Mouse (Mus musculus): ENCODE data around the gene Ube2n. TPM values are rescaled to one million over a fixed set of nuclear protein-coding genes. Genes with fewer than 3 reads are reported as not detected.

The Ube2n gene
- polyA plus RNA-seq, 1 experiment from 2014 or later = 339 TPM

GRCm38 (mm10) chr10:95562859-95563841 is 48.2 kb downstream of the Ube2n start:
- peak; percentile 25 for ATAC-seq (ENCODE audit: low FRiP score, low read depth)
- Histone ChIP-seq H3K27ac (peak overlapping the region; percentile 85), H3K36me3 (peaks cover 11% of the 10 kb centered on the region), H3K4me2 (replicated peaks) (peak overlapping the region; percentile 85), H3K9ac (peak overlapping the region; percentile 97), H3K4me3 (peak overlapping the region; percentile 95), H3K4me1 (peaks cover 36% of the 10 kb centered on the region), H3K27me3 (no peaks in the 10 kb centered on the region), H3K9me3 (no peaks in the 10 kb centered on the region)
- WGBS = under 1% methylated on average over 65 of the region's 65 CpGs

GRCm38 (mm10) chr10:95563851-95564845 is 49.2 kb downstream of the Ube2n start, which contains the start of gene Nudt4:
Gene Nudt4, minus strand, starts transcription at chr10:95564146.
- no peaks in the 10 kb centered on the region for H3K27me3 ChIP-seq
- ATAC-seq (ENCODE audit: low FRiP score, low read depth) = peak; percentile 91
- peak within 1 kb of the TSS; percentile 95 for H3K4me3 ChIP-seq
- no peaks in the 10 kb centered on the region for H3K9me3 ChIP-seq
- 2% methylated on average over 82 of the region's 97 CpGs for WGBS
- peak within 1 kb of the TSS; percentile 85 for H3K4me2 ChIP-seq (replicated peaks)
- H3K27ac ChIP-seq = peak within 1 kb of the TSS; percentile 85
- H3K36me3 ChIP-seq = peaks cover 10% of the 10 kb centered on the region; the same call in 1 of the 2 replicates
- peak within 1 kb of the TSS; percentile 97 for H3K9ac ChIP-seq
- peaks cover 34% of the 10 kb centered on the region for H3K4me1 ChIP-seq

- Histone ChIP-seq H3K27ac (peak overlapping the region; percentile 58; the same call in 1 of the 2 replicates), H3K27me3 (no peaks in the 10 kb centered on the region), H3K9me3 (no peaks in the 10 kb centered on the region), H3K36me3 (peaks cover under 1% of the 10 kb centered on the region; the same call in 1 of the 2 replicates), H3K4me3 (no peak overlapping the region), H3K9ac (no peak overlapping the region), H3K4me1 (peaks cover 28% of the 10 kb centered on the region), H3K4me2 (replicated peaks) (peak overlapping the region; percentile 23; the same call in 1 of the 2 replicates)
- WGBS = 33% methylated on average over 14 of the region's 14 CpGs
- ATAC-seq (ENCODE audit: low FRiP score, low read depth) = no peak
These were observed 50.4 kb downstream of the Ube2n start for GRCm38 (mm10) chr10:95565156-95565854.

DNA sequence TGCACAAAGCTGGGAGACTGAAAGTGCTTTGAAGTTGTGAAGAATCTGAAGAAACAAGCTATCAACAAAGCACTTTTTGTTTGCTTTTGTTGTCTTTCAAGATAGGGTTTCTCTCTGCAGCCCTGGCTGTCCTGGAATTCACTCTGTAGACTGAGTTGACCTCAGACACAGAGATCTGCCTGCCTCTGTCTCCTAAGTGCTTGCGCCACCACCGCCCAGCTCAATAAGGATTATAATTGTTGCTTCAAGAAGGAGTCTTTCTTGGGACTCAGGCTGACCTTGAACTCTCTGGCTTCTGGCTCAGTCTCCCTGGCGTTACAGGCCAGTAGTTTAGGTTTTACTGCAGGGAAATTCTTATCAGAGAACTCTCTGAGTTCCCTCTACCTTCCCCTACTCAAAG is 51.8 kb downstream of the Ube2n start:
- 92% methylated on average over 3 of the region's 3 CpGs for WGBS
- no peak overlapping the region for H3K4me3 ChIP-seq
- no peaks in the 10 kb centered on the region for H3K36me3 ChIP-seq
- no peak overlapping the region for H3K4me2 ChIP-seq (replicated peaks)
- H3K9me3 ChIP-seq = no peaks in the 10 kb centered on the region
- no peaks in the 10 kb centered on the region for H3K27me3 ChIP-seq
- peaks cover 16% of the 10 kb centered on the region for H3K4me1 ChIP-seq
- no peak overlapping the region for H3K9ac ChIP-seq
- H3K27ac ChIP-seq = no peak overlapping the region
- ATAC-seq (ENCODE audit: low FRiP score, low read depth) = no peak

- Histone ChIP-seq H3K9ac (no peak overlapping the region), H3K9me3 (no peaks in the 10 kb centered on the region), H3K4me3 (no peak overlapping the region), H3K36me3 (no peaks in the 10 kb centered on the region), H3K4me2 (replicated peaks) (no peak overlapping the region), H3K27ac (no peak overlapping the region), H3K27me3 (no peaks in the 10 kb centered on the region), H3K4me1 (peaks cover 16% of the 10 kb centered on the region)
- WGBS = 62% methylated on average over 5 of the region's 5 CpGs
- ATAC-seq (ENCODE audit: low FRiP score, low read depth) = no peak
These were observed 52.6 kb downstream of the Ube2n start for GRCm38 (mm10) chr10:95567550-95567949.

DNA sequence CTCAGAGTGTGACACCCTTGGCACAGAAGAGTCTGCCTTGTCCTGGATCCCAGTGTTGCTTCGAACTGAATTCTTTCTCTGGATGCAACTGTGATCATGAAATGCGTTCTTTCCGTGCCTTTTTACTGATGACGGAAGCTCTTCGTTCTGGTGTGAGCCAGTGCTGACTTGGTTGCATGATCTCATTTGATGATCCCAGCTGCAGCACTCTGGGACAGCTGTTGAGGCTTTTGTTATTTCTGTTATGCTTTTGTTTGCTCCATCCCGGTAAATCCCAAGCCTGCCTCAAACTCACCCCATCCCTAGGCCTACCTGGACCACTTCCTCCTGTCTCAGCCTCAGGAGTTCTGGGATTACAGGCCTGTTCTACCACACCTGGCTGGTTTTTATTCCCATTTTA is 53.1 kb downstream of the Ube2n start:
- WGBS = 81% methylated on average over 6 of the region's 6 CpGs
- ATAC-seq (ENCODE audit: low FRiP score, low read depth) = no peak

DNA sequence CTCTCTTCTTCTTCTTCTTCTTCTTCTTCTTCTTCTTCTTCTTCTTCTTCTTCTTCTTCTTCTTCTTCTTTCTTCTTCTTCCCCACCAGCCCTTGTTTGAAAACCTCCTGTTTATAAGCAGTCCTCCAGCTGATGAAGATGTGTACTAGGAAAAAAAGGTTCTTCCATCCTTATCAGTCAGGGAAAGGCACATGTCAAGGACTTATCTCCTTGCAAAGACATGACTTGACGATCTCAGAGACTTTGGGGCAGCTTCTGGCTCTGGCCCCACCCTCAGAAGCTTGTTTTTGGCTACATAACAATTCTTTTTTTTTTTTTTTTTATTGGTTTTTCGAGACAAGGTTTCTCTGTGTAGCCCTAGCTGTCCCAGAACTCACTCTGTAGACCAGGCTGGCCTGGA is 54.5 kb downstream of the Ube2n start:
- no peak for ATAC-seq (ENCODE audit: low FRiP score, low read depth)
- Histone ChIP-seq H3K4me1 (peaks cover 14% of the 10 kb centered on the region), H3K9me3 (no peaks in the 10 kb centered on the region; the same call in 1 of the 2 replicates), H3K27me3 (no peaks in the 10 kb centered on the region), H3K9ac (no peak overlapping the region), H3K4me3 (no peak overlapping the region), H3K4me2 (replicated peaks) (no peak overlapping the region), H3K27ac (no peak overlapping the region), H3K36me3 (no peaks in the 10 kb centered on the region)
- 60% methylated on average over 2 of the region's 2 CpGs for WGBS

More for the DNA sequence above, 53.1 kb downstream of the Ube2n start:
- Histone ChIP-seq H3K4me3 (no peak overlapping the region), H3K36me3 (no peaks in the 10 kb centered on the region), H3K9me3 (no peaks in the 10 kb centered on the region; the same call in 1 of the 2 replicates), H3K9ac (no peak overlapping the region), H3K4me2 (replicated peaks) (no peak overlapping the region), H3K4me1 (peaks cover 16% of the 10 kb centered on the region), H3K27me3 (no peaks in the 10 kb centered on the region), H3K27ac (no peak overlapping the region)

DNA sequence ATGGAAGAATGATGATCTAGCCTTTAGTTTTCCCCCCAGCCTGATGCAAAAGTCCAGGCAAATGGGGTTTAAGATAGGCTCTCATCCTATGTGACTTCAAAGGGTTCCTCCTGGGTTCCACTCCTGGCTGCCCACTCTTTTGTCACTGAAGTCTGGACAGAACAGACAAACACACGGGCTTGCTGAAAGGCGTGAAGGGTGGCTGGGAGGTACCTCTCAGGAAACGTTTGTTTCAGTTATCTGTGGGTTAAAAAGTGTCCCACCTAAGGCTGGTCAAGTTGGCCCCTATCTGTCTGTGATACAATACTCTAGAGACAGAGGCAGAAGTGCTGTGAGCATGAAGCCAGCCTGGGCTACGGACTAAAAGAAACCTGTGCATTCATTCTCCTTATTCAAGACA is 60.0 kb downstream of the Ube2n start:
- Histone ChIP-seq H3K9ac (no peak overlapping the region), H3K9me3 (no peaks in the 10 kb centered on the region; the same call in 1 of the 2 replicates), H3K27me3 (no peaks in the 10 kb centered on the region), H3K27ac (no peak overlapping the region), H3K36me3 (no peaks in the 10 kb centered on the region), H3K4me1 (peaks cover 4% of the 10 kb centered on the region; the same call in 1 of the 2 replicates), H3K4me2 (replicated peaks) (no peak overlapping the region), H3K4me3 (no peak overlapping the region)
- ATAC-seq (ENCODE audit: low FRiP score, low read depth) = no peak
- WGBS = 73% methylated on average over 4 of the region's 4 CpGs

DNA sequence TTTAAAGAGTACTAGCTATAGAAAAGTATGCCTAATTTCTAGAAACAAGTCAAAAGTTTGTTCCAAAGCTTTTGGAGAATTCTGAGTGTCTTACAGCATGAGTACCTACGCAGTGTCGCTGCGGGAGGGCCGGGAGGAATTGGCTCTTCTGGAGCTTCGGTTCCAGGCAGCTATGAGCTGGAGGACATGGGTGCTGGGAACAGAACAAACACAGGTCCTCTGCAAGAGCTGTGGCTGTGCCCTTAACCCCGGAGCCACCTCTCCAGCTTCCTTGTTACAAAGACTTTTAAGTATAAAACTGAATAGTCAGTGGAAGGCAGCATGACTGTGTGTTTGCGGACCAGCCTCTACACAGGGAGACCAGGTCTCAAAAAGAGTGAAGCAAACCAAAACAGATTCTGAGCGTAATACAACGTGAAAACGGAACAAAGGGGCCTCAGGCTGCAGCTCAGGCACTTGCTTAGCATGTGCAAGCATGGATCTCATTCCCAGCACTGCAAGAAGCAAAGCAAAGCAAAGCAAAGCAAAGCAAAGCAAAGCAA is 61.0 kb downstream of the Ube2n start:
- no peak overlapping the region for H3K4me2 ChIP-seq (replicated peaks)
- 84% methylated on average over 10 of the region's 10 CpGs for WGBS
- no peak for ATAC-seq (ENCODE audit: low FRiP score, low read depth)
- no peak overlapping the region for H3K4me3 ChIP-seq
- H3K27me3 ChIP-seq = no peaks in the 10 kb centered on the region
- H3K27ac ChIP-seq = no peak overlapping the region
- no peak overlapping the region for H3K9ac ChIP-seq
- no peaks in the 10 kb centered on the region; the same call in 1 of the 2 replicates for H3K9me3 ChIP-seq
- H3K36me3 ChIP-seq = no peaks in the 10 kb centered on the region
- H3K4me1 ChIP-seq = peaks cover 4% of the 10 kb centered on the region; the same call in 1 of the 2 replicates

GRCm38 (mm10) chr10:95576876-95577566 is 62.1 kb downstream of the Ube2n start:
- H3K9me3 ChIP-seq = no peaks in the 10 kb centered on the region; the same call in 1 of the 2 replicates
- peaks cover 4% of the 10 kb centered on the region; the same call in 1 of the 2 replicates for H3K4me1 ChIP-seq
- no peaks in the 10 kb centered on the region for H3K36me3 ChIP-seq
- H3K27me3 ChIP-seq = no peaks in the 10 kb centered on the region
- no peak overlapping the region for H3K27ac ChIP-seq
- 62% methylated on average over 14 of the region's 14 CpGs for WGBS
- ATAC-seq (ENCODE audit: low FRiP score, low read depth) = no peak
- no peak overlapping the region for H3K4me3 ChIP-seq
- no peak overlapping the region for H3K4me2 ChIP-seq (replicated peaks)
- no peak overlapping the region for H3K9ac ChIP-seq

Measured in limb, embryonic 13.5 days (tissue).